Mouse (Mus musculus) neural tube, embryonic 12.5 days (tissue): ENCODE measurements around the gene Alkbh3. TPM values are rescaled to one million over a fixed set of nuclear protein-coding genes. Genes with fewer than 3 reads are reported as not detected.
A peak's percentile ranks its signal among the peaks of the same experiment; 100 is the strongest.

Source experiments
- ATAC-seq: fragments of 200-750 bp; cut with Nextera tagmentation; 2 replicates; pipeline ENCODE4 v1.8.0; 2017; ENCODE audit warnings: low read depth, mild to moderate bottlenecking, moderate TSS enrichment, moderate library complexity; ENCODE audit not compliant: low FRiP score
- H3K27ac ChIP-seq: fragments of 300-500 bp; sonication (generic); 2 replicates; pipeline ENCODE4 v1.5.1; 2016
- H3K27me3 ChIP-seq: fragments of 300-500 bp; sonication (generic); replicated peaks from 2 replicates; pipeline ENCODE4 v1.6.1; 2016; ENCODE audit warnings: mild to moderate bottlenecking
- H3K36me3 ChIP-seq: fragments of 300-500 bp; sonication (generic); 2 replicates; pipeline ENCODE4 v1.6.1; 2016; ENCODE audit warnings: mild to moderate bottlenecking
- H3K4me1 ChIP-seq: fragments of 300-500 bp; sonication (generic); 2 replicates; pipeline ENCODE4 v1.6.1; 2016
- H3K4me2 ChIP-seq: fragments of 300-500 bp; sonication (generic); replicated peaks from 2 replicates; pipeline ENCODE4 v1.6.1; 2016; ENCODE audit warnings: mild to moderate bottlenecking
- H3K4me3 ChIP-seq: fragments of 300-500 bp; sonication (generic); 2 replicates; pipeline ENCODE4 v1.5.1; 2016
- H3K9ac ChIP-seq: fragments of 300-500 bp; sonication (generic); 2 replicates; pipeline ENCODE4 v1.6.1; 2016; ENCODE audit warnings: mild to moderate bottlenecking
- H3K9me3 ChIP-seq: fragments of 300-500 bp; sonication (generic); 2 replicates; pipeline ENCODE4 v1.6.1; 2016; ENCODE audit warnings: mild to moderate bottlenecking
- WGBS: fragments of 180-500 bp; shearing (Covaris S2); methylation state at CpG from one replicate; pipeline ENCODE4 v1.1.7; 2016; 5-methylcytosine and 5-hydroxymethylcytosine counted together
- polyA plus RNA-seq: library from polyadenylated mRNA; unstranded; fragments of >200 nt; fragmentation: Nextera tagmentation; extraction: Ambion mirVana; gene quantifications from 2 replicates; pipeline ENCODE4 v1.2.1, GENCODE M21; 2016

Gene Alkbh3
- polyA plus RNA-seq, 1 experiment from 2014 or later, result 57.6 TPM

DNA sequence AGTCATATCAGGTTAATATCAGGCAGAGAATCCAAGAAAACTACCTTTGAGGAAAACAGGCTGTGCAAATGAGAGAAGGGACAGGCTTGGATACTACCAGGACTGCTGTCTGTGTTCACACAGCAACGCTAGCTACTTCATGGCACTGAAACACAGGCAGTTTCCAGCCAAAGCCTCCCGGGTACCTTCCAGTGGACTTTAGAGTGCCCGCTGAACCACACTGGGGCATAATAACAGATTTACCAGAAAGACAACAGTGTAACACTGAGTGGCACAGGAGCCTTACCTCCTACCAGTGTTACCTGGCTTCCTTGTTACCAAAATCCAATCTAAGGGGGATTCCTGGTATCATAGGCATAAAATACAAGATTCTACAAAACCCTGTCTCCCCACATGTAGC is 31.9 kb upstream of the Alkbh3 start:
- no peak overlapping the region for H3K27ac ChIP-seq
- 97% methylated on average over 3 of the region's 3 CpGs for WGBS
- H3K9me3 ChIP-seq, result no peaks in the 10 kb centered on the region
- no peak for ATAC-seq
- H3K27me3 ChIP-seq, result no peaks in the 10 kb centered on the region
- H3K4me3 ChIP-seq, result no peak overlapping the region
- peaks cover 4% of the 10 kb centered on the region; the same call in 1 of the 2 replicates for H3K4me1 ChIP-seq
- H3K36me3 ChIP-seq, result peaks cover 5% of the 10 kb centered on the region; the same call in 1 of the 2 replicates
- no peak overlapping the region for H3K9ac ChIP-seq
- H3K4me2 ChIP-seq, result no peak overlapping the region

DNA sequence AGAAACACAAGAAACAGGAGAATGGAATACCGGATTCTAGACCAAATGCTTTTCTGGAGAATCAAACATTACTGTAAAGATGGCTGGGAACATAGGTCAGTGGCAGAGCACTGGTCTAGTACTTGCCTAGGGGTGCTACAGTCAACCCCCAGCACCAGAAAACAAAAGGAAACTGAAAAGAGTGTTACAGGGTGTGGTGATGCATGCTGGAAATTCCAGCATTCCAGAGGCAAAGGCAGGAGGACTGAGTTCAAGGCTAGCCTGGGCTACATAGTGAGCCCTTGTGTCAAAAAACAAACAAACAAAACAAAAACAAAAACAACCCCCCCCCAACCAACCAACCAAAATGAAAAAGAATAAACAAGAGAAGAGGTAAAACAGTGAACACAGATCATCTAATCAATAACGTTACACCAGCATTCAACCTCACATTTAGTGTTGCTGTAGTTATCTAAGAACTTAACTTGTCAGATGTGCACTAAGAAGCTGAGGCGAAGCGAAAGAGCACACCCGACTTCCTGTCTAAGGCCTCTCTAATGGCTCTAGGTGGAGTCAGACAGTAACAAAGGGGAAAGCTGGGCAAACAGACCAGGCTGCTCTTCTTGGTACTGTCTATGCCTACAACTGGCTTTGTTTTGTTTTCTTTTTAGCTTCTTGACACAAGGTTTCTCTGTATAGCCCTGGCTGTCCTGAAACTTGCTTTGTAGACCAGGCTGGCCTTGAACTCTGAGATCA is 30.0 kb upstream of the Alkbh3 start:
- Histone ChIP-seq H3K4me1 (peaks cover 4% of the 10 kb centered on the region; the same call in 1 of the 2 replicates), H3K27me3 (no peaks in the 10 kb centered on the region), H3K4me2 (no peak overlapping the region), H3K4me3 (no peak overlapping the region), H3K36me3 (peaks cover 5% of the 10 kb centered on the region; the same call in 1 of the 2 replicates), H3K27ac (no peak overlapping the region), H3K9me3 (no peaks in the 10 kb centered on the region), H3K9ac (no peak overlapping the region)
- 92% methylated on average over 5 of the region's 5 CpGs for WGBS
- no peak for ATAC-seq

GRCm38 (mm10) chr2:94035428-94036331 is 25.1 kb upstream of the Alkbh3 start:
- H3K4me3 ChIP-seq, result no peak overlapping the region
- 71% methylated on average over 9 of the region's 9 CpGs for WGBS
- no peaks in the 10 kb centered on the region for H3K4me1 ChIP-seq
- H3K4me2 ChIP-seq, result no peak overlapping the region
- H3K9ac ChIP-seq, result no peak overlapping the region
- no peaks in the 10 kb centered on the region for H3K9me3 ChIP-seq
- 0 out of 2 replicates have a peak, but pooled peaks have one; percentile 25 for ATAC-seq
- peaks cover 12% of the 10 kb centered on the region for H3K36me3 ChIP-seq
- no peak overlapping the region for H3K27ac ChIP-seq
- no peaks in the 10 kb centered on the region for H3K27me3 ChIP-seq

DNA sequence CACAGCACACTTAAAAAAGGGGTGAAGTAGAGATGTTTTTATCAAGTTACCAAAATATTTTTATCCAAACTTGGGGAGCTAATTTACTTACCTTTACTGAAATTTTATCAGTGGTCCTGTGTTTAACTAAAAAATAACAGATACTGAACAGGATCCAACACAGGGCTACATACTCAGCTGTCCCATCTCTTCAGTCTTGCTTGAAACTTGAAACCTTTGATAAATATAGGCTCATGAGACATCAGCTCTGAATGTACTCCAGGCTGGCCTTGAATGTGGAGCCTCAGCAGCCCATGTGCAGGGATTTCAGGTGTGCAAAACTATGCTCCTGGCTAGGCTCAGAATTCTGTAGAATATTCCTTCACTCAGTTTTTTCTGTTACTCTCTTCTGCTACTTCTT is 20.0 kb upstream of the Alkbh3 start:
- no peak for ATAC-seq
- no peak overlapping the region for H3K9ac ChIP-seq
- H3K9me3 ChIP-seq, result no peaks in the 10 kb centered on the region
- H3K4me3 ChIP-seq, result no peak overlapping the region
- H3K27me3 ChIP-seq, result no peaks in the 10 kb centered on the region
- no peak overlapping the region for H3K4me2 ChIP-seq
- no peaks in the 10 kb centered on the region for H3K4me1 ChIP-seq
- H3K27ac ChIP-seq, result no peak overlapping the region
- peaks cover 12% of the 10 kb centered on the region for H3K36me3 ChIP-seq

DNA sequence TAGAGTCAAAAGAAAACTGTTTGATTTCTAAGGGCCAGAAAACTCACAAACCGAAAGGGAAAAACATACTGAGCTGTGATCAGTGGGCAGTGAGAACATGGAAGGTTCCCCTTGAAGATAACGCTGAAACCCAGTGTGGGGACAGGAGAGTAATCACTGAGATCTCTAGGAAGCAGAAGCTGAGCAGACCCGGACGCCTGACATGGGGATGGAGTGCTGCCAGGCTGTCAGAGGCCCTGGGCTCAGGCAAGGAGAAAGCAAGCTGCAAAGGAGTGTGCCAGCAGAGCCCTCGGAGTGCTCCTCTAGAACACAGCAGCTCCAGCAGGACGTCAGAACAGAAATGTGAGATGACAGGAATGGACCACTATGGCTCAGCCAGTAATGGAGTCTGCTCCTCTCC is 14.0 kb upstream of the Alkbh3 start:
- Histone ChIP-seq H3K9ac (no peak overlapping the region), H3K36me3 (no peaks in the 10 kb centered on the region), H3K27me3 (no peaks in the 10 kb centered on the region), H3K9me3 (no peaks in the 10 kb centered on the region), H3K27ac (no peak overlapping the region), H3K4me3 (no peak overlapping the region), H3K4me1 (no peaks in the 10 kb centered on the region), H3K4me2 (no peak overlapping the region)
- ATAC-seq, result no peak
- WGBS, result 58% methylated on average over 6 of the region's 6 CpGs

DNA sequence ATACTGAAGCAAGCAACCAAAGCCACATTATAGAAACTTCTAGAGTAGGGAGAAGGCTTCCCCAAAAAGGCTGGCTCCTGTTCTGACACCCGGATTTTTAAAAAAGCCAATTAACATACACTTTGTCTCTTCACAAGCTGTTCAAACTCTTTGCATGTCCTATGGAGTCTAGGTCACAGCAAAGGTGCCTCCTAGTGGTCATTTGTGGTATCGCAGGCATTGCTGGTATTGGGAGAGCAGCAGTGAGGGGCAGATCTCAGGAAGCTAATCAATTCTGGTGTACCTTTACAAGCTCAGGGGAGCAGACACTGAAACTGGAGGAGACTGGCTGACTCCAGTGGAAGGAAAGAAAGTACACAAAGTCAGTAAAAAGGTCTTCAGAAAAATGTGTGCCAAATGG is 8.3 kb downstream of the Alkbh3 start:
- Histone ChIP-seq H3K27ac (no peak overlapping the region), H3K4me3 (no peak overlapping the region), H3K9me3 (no peaks in the 10 kb centered on the region), H3K27me3 (no peaks in the 10 kb centered on the region), H3K36me3 (peaks cover 67% of the 10 kb centered on the region), H3K4me1 (no peaks in the 10 kb centered on the region), H3K4me2 (no peak overlapping the region), H3K9ac (no peak overlapping the region)
- 0 out of 2 replicates have a peak, but pooled peaks have one; percentile 61 for ATAC-seq
- 8% methylated on average over 2 of the region's 2 CpGs for WGBS

- Histone ChIP-seq H3K27me3 (no peaks in the 10 kb centered on the region), H3K27ac (no peak overlapping the region), H3K4me1 (no peaks in the 10 kb centered on the region), H3K4me3 (no peak overlapping the region), H3K4me2 (no peak overlapping the region), H3K9ac (no peak overlapping the region), H3K36me3 (peaks cover 69% of the 10 kb centered on the region), H3K9me3 (no peaks in the 10 kb centered on the region)
- no peak for ATAC-seq
- WGBS, result 84% methylated on average over 4 of the region's 4 CpGs
These were observed 8.7 kb downstream of the Alkbh3 start for GRCm38 (mm10) chr2:94001918-94002317.

DNA sequence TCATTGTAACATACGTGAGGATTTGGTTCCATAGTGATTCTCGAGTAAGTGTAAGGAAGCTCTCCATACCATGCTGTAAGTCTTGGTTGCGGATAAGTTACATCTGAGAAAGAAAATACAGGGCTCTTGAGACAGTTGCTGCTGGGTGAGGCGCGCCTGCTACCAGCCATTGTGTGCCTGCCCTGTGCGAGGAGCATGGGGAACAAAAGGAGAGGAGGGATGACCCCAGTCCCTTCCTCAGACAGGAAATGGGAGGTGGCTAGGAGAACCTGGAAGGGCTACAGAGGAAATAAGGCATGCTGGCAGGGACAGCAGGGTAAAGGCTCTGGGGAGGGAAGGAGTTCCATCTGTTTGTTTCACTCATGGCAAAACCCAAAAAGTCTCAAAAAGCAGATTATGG is 9.2 kb downstream of the Alkbh3 start:
- H3K36me3 ChIP-seq, result peaks cover 69% of the 10 kb centered on the region

DNA sequence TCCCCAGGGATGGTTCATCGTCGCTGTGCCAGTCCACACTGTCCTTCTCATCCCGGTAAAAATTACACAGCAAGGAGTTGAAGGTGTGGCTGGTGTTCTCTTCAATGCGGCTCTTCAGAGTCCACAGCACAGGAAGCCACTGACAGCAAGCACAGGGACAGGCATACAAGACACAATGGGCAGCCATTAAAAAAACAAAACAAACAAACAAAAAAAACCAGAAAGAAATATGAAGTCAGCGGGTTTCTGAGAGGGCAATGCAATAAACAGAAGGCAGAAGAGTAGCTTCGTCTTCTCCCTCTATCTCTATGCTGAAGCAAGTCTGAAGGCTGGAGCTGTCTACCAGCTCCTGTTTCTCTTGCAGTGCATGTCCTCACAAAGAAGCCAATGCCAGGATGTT is 14.4 kb downstream of the Alkbh3 start, which contains the start of gene Gm27027:
Gene Gm27027, minus strand, starts transcription at position 101 of the 400 bp plus-strand sequence.
- no peak within 1 kb of the TSS for H3K4me2 ChIP-seq
- no peak within 1 kb of the TSS for H3K9ac ChIP-seq
- ATAC-seq, result no peak
- H3K36me3 ChIP-seq, result peaks cover 67% of the 10 kb centered on the region
- no peaks in the 10 kb centered on the region for H3K27me3 ChIP-seq
- H3K4me3 ChIP-seq, result no peak within 1 kb of the TSS
- no peaks in the 10 kb centered on the region for H3K9me3 ChIP-seq
- WGBS, result 92% methylated on average over 6 of the region's 6 CpGs
- no peak within 1 kb of the TSS for H3K27ac ChIP-seq
- peaks cover 9% of the 10 kb centered on the region; the same call in 1 of the 2 replicates for H3K4me1 ChIP-seq

More for the DNA sequence above, 9.2 kb downstream of the Alkbh3 start:
- H3K27me3 ChIP-seq, result no peaks in the 10 kb centered on the region
- H3K9me3 ChIP-seq, result no peaks in the 10 kb centered on the region
- no peak for ATAC-seq
- WGBS, result 86% methylated on average over 6 of the region's 6 CpGs
- H3K4me1 ChIP-seq, result no peaks in the 10 kb centered on the region
- H3K4me2 ChIP-seq, result no peak overlapping the region
- H3K4me3 ChIP-seq, result no peak overlapping the region
- H3K27ac ChIP-seq, result no peak overlapping the region
- no peak overlapping the region for H3K9ac ChIP-seq

DNA sequence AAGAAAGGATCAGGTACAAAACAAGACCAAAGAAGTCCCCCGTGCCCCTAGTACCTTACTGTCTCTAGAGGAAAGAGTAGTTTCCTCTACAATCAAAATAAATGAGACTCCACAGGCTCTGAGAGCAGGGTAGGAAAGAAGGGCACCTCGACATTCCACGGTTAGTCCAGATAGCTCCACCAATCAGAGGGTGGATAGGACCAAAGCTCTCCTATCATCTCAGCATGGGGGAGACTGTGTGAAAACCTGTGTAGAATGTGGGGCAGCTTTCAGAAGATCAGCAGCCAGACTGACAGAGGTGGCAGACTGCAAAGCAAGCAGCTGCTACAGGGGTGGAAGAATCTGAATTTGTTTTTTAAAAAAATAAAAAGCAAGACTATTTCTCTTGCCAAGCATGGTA is 17.8 kb downstream of the Alkbh3 start:
- Histone ChIP-seq H3K9me3 (no peaks in the 10 kb centered on the region), H3K4me2 (no peak overlapping the region), H3K27ac (no peak overlapping the region), H3K9ac (no peak overlapping the region), H3K36me3 (peaks cover 78% of the 10 kb centered on the region), H3K27me3 (no peaks in the 10 kb centered on the region), H3K4me3 (no peak overlapping the region), H3K4me1 (peaks cover 9% of the 10 kb centered on the region; the same call in 1 of the 2 replicates)
- ATAC-seq, result no peak
- WGBS, result 43% methylated on average over 3 of the region's 3 CpGs

- Histone ChIP-seq H3K9ac (no peak overlapping the region), H3K9me3 (no peaks in the 10 kb centered on the region), H3K4me2 (no peak overlapping the region), H3K36me3 (peaks cover 75% of the 10 kb centered on the region), H3K27ac (no peak overlapping the region), H3K4me1 (peaks cover 9% of the 10 kb centered on the region; the same call in 1 of the 2 replicates), H3K4me3 (no peak overlapping the region), H3K27me3 (no peaks in the 10 kb centered on the region)
- no peak for ATAC-seq
- WGBS, result 29% methylated on average over 5 of the region's 5 CpGs
These were observed 18.3 kb downstream of the Alkbh3 start for GRCm38 (mm10) chr2:93992259-93992658.

GRCm38 (mm10) chr2:93991336-93991735 is 19.3 kb downstream of the Alkbh3 start:
- no peak for ATAC-seq
- no peak overlapping the region for H3K27ac ChIP-seq
- no peaks in the 10 kb centered on the region for H3K27me3 ChIP-seq
- peaks cover 9% of the 10 kb centered on the region; the same call in 1 of the 2 replicates for H3K4me1 ChIP-seq
- H3K4me2 ChIP-seq, result no peak overlapping the region
- H3K36me3 ChIP-seq, result peaks cover 66% of the 10 kb centered on the region
- H3K4me3 ChIP-seq, result no peak overlapping the region
- WGBS, result 84% methylated on average over 3 of the region's 3 CpGs
- H3K9me3 ChIP-seq, result no peaks in the 10 kb centered on the region
- H3K9ac ChIP-seq, result no peak overlapping the region
